Mouse (Mus musculus): ENCODE data around the gene Irgq. TPM values are rescaled to one million over a fixed set of nuclear protein-coding genes. Genes with fewer than 3 reads are reported as not detected.
A peak's percentile ranks its signal among the peaks of the same experiment; 100 is the strongest.

The Irgq gene
- polyA plus RNA-seq, 1 experiment = 17.6 TPM

DNA sequence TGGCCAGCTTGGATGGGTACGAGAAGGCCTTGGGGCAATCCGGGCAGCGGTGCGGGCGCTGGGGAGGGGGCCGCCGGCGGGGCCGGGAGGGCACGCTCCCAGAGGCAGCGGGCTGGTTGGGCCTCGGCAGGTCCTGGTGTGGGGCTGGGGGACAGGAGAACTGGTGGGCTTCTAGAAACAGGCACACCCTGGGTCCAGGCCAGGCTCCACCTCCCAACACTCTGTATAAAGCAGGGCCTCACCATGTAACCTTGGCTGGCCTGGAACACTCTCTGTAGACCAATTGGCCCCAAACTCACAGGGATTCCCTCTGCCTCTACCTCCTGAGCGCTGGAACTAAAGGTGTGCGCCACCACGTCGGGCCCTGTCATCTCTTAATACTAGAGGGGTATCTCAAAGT is 55.5 kb downstream of the Irgq start:
- H3K4me3 ChIP-seq (ENCODE audit: insufficient read depth, low read length) = no peak overlapping the region
- TF ChIP-seq CTCF (IDR thresholded peaks at IDR 0.05; ENCODE audit: borderline replicate concordance, insufficient read depth, low read length) (no peak), POLR2A (IDR thresholded peaks at IDR 0.05; ENCODE audit: low read depth, low read length) (no peak)
- no peaks in the 10 kb centered on the region for H3K4me1 ChIP-seq (ENCODE audit: control insufficient read depth, insufficient read depth, low read length)
- H3K27ac ChIP-seq (ENCODE audit: insufficient read depth, low read length) = no peak overlapping the region

- Histone ChIP-seq H3K27ac (ENCODE audit: insufficient read depth, low read length) (no peak overlapping the region), H3K4me1 (ENCODE audit: control insufficient read depth, insufficient read depth, low read length) (no peaks in the 10 kb centered on the region), H3K4me3 (ENCODE audit: insufficient read depth, low read length) (peak overlapping the region; percentile 41)
- no peak for TF ChIP-seq CTCF (IDR thresholded peaks at IDR 0.05; ENCODE audit: borderline replicate concordance, insufficient read depth, low read length)
- TF ChIP-seq POLR2A (IDR thresholded peaks at IDR 0.05; ENCODE audit: low read depth, low read length) = no peak
Measured at GRCm38 (mm10) chr7:24586828-24587227, 56.3 kb downstream of the Irgq start.

DNA sequence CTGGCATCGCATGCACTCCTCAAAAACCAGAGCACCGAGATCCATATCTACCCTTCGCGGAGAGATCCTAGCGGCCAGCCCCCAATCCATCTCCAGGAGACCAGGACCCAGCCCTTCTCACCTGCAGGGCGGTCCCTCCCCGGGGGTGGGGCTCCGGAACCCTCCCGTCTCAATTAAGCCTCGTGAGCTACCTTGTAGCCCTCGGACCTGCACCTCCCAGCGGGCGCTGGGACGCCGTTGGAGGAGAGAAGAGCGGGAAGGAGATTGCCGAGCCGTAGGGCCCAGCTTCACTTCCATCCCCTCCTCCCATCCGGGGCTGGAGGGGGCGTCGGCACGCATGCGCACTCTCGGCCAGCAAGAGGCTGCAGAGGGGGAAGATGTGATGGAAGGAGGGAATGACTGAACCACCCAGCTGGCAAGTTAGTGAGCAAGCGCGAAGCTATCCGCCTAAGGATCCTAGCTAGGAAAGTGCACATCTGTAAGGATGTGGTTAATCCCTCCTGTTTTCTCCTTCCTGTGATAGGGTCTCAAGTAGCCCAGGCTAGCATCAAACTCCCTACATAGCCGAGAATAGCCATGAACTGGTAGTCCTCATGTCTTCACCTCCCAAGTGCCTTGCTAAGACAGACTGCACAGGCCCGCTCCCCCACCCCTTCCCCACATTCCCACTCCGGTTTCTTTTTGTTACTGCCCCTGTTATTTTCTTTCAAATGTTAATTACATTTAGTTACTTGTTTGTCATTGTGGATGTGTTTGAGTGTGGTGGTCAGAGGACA is 57.0 kb downstream of the Irgq start, which contains the start of the genes Ethe1 and Zfp575:
TSS of gene Ethe1 (plus strand) at position 214 of the 776 bp plus-strand sequence.
TSS of gene Zfp575 (minus strand) at position 312 of the 776 bp plus-strand sequence.
- no peaks in the 10 kb centered on the region for H3K4me1 ChIP-seq (ENCODE audit: control insufficient read depth, insufficient read depth, low read length)
- TF ChIP-seq POLR2A (IDR thresholded peaks at IDR 0.05; ENCODE audit: low read depth, low read length) = peak; percentile 80
- no peak for TF ChIP-seq CTCF (IDR thresholded peaks at IDR 0.05; ENCODE audit: borderline replicate concordance, insufficient read depth, low read length)
- peak within 1 kb of the TSS; percentile 41 for H3K4me3 ChIP-seq (ENCODE audit: insufficient read depth, low read length)
- no peak within 1 kb of the TSS for H3K27ac ChIP-seq (ENCODE audit: insufficient read depth, low read length)

Other genes with a start within 250 kb of the Irgq start
- 11.7 and 14.8 TPM in 2 replicates for gene Zfp61, start 229.5 kb upstream of the Irgq start, polyA plus RNA-seq (2011; ENCODE audit: insufficient read length, low read depth, missing spikeins)
- gene Zfp94, start 214.0 kb upstream of the Irgq start, polyA plus RNA-seq (2011; ENCODE audit: insufficient read length, low read depth, missing spikeins) = 3.8 and 4.4 TPM in 2 replicates
- not detected in 2 replicates for gene Tescl, start 196.8 kb upstream of the Irgq start, polyA plus RNA-seq (2011; ENCODE audit: insufficient read length, low read depth, missing spikeins)
- not detected in 2 replicates for gene Lypd5, start 181.5 kb upstream of the Irgq start, polyA plus RNA-seq (2011; ENCODE audit: insufficient read length, low read depth, missing spikeins)
- 1.9 and 3.4 TPM in 2 replicates for gene Kcnn4, start 160.4 kb upstream of the Irgq start, polyA plus RNA-seq (2011; ENCODE audit: insufficient read length, low read depth, missing spikeins)
- gene Smg9, start 131.1 kb upstream of the Irgq start, polyA plus RNA-seq (2011; ENCODE audit: insufficient read length, low read depth, missing spikeins) = 14.8 and 18.1 TPM in 2 replicates
- gene Irgc1, start 78.4 kb upstream of the Irgq start, polyA plus RNA-seq (2011; ENCODE audit: insufficient read length, low read depth, missing spikeins) = not detected in 2 replicates
- 35.2 and 70.2 TPM in 2 replicates for gene Plaur, start 68.2 kb upstream of the Irgq start, polyA plus RNA-seq (2011; ENCODE audit: insufficient read length, low read depth, missing spikeins)
- 1.2 and 3.3 TPM in 2 replicates for gene Cadm4, start 48.7 kb upstream of the Irgq start, polyA plus RNA-seq (2011; ENCODE audit: insufficient read length, low read depth, missing spikeins)
- gene Zfp428, start 23.7 kb upstream of the Irgq start, polyA plus RNA-seq (2011; ENCODE audit: insufficient read length, low read depth, missing spikeins) = 5.6 and 8.9 TPM in 2 replicates
- not detected in 2 replicates for gene AC161166.1, start 18.2 kb upstream of the Irgq start, polyA plus RNA-seq (2011; ENCODE audit: insufficient read length, low read depth, missing spikeins)
- gene Pinlyp, start 15.4 kb downstream of the Irgq start, polyA plus RNA-seq (2011; ENCODE audit: insufficient read length, low read depth, missing spikeins) = not detected in 2 replicates
- gene Xrcc1, start 15.6 kb downstream of the Irgq start, polyA plus RNA-seq (2011; ENCODE audit: insufficient read length, low read depth, missing spikeins) = 33.3 and 41.3 TPM in 2 replicates
- 11.3 and 16.2 TPM in 2 replicates for gene Ethe1, start 56.9 kb downstream of the Irgq start, polyA plus RNA-seq (2011; ENCODE audit: insufficient read length, low read depth, missing spikeins)
- 2.3 and 2.6 TPM in 2 replicates for gene Zfp575, start 57.0 kb downstream of the Irgq start, polyA plus RNA-seq (2011; ENCODE audit: insufficient read length, low read depth, missing spikeins)
- 0.76 and 0.97 TPM in 2 replicates for gene Phldb3, start 80.1 kb downstream of the Irgq start, polyA plus RNA-seq (2011; ENCODE audit: insufficient read length, low read depth, missing spikeins)
- not detected in 2 replicates for gene Lypd3, start 105.9 kb downstream of the Irgq start, polyA plus RNA-seq (2011; ENCODE audit: insufficient read length, low read depth, missing spikeins)
- gene Tex101, start 146.0 kb downstream of the Irgq start, polyA plus RNA-seq (2011; ENCODE audit: insufficient read length, low read depth, missing spikeins) = not detected in 2 replicates
- not detected in 2 replicates for gene BC049730, start 178.6 kb downstream of the Irgq start, polyA plus RNA-seq (2011; ENCODE audit: insufficient read length, low read depth, missing spikeins)
- not detected in 2 replicates for gene Gm4763, start 196.2 kb downstream of the Irgq start, polyA plus RNA-seq (2011; ENCODE audit: insufficient read length, low read depth, missing spikeins)
- not detected in 2 replicates for gene Cd177, start 229.6 kb downstream of the Irgq start, polyA plus RNA-seq (2011; ENCODE audit: insufficient read length, low read depth, missing spikeins)
- gene Ceacam10, start 246.5 kb downstream of the Irgq start, polyA plus RNA-seq (2011; ENCODE audit: insufficient read length, low read depth, missing spikeins) = not detected in 2 replicates